Mouse (Mus musculus): Measurements from ENCODE around the gene Smarcd1.
"Not testable (repeated sequence)": the region's sequence is repeated elsewhere in the genome, so short reads cannot be mapped to it uniquely, and the experiment has no call there.

Gene Smarcd1

DNA sequence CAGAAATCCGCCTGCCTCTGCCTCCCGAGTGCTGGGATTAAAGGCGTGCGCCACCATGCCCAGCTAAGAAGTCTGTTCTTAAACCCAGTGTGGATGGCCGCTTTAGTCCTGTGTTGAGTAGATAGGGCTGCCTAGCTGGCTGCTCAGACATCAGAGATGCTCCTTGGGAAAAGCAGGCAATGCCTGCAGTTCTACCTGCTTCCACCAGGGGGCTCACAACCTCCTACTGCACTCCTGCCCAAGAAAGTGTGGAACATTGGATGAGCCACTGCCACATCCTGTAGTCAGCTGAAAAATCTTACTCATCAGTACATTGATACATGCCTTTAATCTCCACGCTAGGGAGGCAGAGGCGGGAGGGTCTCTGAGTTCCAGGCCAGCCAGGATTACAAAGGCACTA, 12.9 kb downstream of the Smarcd1 start:
- peak; percentile 68 for DNase-seq (ENCODE audit: low spot score)

DNA sequence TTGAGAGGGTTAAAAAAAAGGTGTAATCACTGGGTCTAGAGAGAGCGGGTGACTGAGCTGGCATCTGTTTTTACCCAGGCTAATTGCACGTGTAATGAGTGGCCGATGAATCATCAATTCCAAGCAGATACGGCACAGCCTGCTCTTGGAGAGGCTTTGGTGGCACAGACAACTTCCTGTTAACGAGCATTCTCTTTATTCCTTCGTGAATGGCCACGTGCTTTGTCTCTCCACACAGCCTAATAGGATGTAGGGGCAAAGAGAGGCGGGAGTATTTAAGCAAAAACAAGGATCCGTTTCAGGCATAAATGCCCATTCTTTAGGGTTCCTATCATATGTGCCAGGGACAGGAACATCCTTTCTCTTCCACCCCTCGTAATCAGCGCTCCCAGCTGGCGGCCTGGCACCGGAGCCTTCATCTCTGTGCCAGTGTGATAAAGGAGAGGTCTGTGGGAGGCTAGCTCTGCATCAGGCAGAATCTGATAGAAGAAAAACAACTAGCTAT, 13.5 kb downstream of the Smarcd1 start:
- peak; percentile 73 for DNase-seq (ENCODE audit: low spot score)

DNA sequence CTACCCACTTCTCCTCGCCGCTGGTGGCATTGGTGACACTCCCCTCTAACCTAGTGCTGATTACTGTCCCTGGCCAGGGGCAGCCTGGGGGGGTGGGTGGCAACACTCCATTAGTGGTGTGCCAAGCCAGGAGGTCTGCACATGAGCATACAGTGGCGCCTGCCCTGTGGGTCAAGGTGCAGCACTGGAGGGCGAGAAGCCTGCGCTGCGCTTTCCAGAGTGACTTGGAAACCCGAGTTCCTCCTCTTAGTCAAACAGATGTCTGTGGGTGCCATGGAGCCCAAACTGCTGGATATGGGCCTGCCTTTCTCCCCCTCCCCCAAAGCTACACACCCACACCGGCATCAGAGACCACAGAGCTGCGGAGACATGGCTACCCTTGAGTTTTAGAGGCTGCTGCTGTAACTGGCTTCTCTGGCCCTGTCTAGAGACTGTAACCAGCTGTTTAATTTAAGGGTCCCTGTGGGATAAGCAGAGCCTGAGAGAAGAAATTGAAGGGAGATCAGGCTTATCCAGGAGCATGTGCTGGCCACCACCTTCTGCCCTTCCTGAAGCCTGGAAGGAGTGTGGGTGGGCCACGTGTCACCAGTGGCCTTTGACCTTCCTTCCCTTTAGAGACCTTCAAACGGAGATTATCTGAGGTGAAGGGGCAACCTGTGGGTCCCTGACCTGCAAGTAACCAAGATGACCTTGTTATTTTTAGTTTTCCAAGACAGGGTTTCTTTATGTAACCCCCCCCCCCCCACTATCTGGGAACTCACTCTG, 14.2 kb downstream of the Smarcd1 start:
- no peak for DNase-seq (ENCODE audit: low spot score)

DNA sequence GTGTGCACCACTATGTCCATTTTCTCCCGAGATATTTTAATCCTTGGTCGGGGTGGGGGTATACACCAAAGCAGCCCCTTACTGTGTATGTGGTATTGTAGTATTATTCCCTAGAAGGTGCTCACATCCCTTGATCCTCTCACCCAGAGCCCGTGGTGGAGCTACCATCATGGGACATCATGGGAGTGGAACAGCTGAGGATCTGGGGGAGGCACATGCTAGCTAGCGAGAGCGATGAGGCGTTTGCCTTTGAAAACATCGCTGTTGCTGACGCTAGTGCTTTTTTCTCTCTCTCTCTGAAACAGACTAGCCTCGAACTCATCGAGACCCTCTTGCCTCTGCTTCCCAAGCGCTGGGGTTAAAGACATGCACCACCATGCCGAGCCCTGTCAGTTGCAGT, 14.9 kb downstream of the Smarcd1 start:
- no peak for DNase-seq (ENCODE audit: low spot score)

DNA sequence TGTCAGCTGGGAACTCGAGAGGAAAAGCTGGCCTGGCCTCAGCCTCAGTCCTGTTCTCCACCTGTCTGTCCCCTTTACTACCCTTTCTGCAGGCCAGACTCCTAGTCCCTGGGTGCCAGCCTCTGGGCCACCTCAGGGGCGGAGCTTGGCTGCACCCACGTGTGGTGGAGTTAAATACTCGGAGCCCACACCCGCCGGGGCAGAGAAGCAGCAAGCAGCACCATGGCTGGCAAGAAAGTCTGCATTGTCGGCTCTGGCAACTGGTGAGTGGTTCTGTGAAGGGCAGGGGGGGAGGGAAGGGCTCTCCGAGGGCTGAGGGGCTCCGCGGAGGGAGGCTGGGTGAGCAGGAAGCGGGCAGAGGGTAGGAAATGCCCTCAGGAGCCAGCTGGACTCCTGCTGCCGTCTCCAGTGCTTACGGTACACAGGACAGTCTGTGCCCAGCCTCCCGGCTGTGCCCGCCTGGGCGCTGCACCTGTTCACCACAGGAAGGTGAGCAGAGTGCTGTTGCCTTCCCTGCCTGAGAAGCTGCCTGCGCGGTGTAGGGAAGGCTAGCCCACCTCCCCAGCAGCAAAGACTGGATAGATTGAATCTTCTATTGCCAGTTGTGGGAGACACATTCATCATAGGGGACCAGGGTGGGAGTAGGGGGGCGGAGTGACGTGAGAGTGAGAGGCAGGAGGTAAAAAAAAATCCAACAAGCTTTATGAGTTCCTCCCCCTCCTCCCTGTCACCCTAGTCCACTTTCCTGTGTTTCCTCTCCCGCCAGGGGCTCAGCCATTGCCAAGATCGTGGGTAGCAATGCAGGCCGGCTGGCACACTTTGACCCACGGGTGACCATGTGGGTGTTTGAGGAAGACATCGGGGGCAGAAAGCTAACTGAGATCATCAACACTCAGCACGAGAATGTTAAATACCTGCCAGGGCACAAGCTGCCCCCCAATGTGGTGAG, 15.7 kb downstream of the Smarcd1 start, which contains the start of gene Gpd1:
Gpd1 (plus strand) TSS at position 130 of the 949 bp plus-strand sequence.
- DNase-seq (ENCODE audit: low spot score), result no peak

DNA sequence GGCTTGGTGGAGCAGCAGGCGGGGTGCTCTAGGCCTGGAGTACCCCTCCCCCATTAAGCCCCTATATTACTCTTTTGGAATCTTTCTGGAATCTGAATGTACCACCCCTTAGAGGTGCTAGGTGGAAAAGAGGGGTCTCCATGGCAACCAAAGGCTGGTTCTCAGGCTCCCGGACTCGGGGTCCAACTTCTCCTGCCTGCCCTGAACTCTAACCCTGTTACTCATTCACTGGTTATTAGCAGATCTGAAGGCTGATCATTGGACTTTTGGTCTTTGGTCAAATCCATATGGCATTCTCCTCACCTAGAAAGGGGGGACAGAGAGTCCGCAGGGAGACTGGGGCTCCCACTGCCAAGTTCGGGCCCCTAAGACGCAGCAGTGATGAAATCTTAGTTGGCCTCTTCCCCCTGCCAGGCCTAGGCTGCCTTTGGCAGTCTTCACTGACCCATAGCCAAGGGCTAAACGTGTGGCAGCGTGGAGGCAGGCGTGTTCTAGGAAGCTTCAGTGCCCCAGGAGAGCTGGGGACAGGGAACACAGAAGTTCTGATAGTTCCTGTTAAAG, 16.6 kb downstream of the Smarcd1 start:
- DNase-seq (ENCODE audit: low spot score), result no peak

DNA sequence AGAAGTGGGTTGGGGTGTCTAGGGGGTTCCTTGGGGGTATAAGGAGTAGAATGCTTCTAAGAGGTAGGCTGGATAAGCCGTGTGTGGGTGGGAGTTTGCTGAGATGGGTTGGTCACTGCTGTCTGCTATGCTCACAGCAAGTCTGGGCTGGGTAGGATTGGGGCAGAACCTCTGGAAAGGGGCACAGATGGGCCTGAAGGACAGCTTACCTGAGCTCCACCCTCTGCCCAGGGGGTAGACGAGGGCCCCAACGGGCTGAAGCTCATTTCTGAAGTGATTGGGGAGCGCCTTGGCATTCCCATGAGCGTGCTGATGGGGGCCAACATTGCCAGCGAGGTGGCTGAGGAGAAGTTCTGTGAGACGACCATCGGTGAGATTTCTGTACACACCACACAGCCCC, 17.9 kb downstream of the Smarcd1 start:
- no peak for DNase-seq (ENCODE audit: low spot score)

DNA sequence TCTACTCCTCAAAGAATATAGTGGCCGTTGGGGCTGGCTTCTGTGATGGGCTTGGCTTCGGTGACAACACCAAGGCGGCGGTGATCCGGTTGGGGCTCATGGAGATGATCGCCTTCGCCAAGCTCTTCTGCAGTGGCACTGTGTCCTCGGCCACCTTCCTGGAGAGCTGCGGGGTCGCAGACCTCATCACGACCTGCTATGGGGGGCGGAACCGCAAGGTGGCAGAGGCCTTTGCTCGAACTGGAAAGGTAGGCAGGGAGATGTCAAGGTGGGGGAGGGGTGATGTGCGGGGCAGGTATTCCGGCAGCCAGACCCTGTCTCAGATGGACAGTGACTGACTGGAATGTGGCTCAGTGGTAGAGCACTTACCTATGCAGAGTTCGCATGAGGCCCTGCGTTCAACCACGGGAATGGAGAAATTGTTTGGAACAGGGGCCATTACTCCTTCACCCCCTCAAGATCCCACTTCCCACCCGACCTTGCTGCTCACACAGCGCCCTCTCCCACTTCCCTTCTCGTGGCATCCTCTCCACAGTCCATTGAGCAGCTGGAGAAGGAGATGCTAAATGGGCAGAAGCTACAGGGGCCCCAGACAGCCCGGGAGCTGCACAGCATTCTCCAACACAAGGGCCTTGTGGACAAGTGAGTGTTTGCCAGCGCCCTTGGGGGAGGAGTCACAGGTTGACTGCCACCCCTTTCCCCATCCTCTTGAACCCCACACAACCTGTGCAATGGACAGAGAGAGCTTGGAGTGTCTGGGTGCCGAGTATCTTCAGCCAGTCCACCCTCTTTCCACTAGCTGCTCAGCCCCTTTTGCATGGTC, 20.2 kb downstream of the Smarcd1 start:
- DNase-seq (ENCODE audit: low spot score), result no peak

DNA sequence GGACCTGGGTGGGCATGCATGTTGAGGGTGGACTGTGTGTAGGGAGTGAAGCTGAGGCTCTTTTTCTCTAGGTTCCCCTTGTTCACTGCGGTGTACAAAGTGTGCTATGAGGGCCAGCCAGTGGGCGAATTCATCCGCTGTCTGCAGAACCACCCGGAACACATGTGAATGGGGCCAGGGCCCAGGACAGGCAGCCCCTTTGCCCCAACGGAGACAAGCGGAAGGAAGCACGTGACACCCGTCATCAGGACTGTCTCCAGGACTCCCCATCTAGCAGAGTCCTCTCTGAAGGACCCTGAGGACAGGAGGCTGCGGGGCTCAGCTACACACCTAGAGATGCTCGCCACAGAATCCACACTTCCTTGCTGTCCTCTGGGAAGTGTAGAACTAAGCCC, 21.2 kb downstream of the Smarcd1 start:
- no peak for DNase-seq (ENCODE audit: low spot score)

DNA sequence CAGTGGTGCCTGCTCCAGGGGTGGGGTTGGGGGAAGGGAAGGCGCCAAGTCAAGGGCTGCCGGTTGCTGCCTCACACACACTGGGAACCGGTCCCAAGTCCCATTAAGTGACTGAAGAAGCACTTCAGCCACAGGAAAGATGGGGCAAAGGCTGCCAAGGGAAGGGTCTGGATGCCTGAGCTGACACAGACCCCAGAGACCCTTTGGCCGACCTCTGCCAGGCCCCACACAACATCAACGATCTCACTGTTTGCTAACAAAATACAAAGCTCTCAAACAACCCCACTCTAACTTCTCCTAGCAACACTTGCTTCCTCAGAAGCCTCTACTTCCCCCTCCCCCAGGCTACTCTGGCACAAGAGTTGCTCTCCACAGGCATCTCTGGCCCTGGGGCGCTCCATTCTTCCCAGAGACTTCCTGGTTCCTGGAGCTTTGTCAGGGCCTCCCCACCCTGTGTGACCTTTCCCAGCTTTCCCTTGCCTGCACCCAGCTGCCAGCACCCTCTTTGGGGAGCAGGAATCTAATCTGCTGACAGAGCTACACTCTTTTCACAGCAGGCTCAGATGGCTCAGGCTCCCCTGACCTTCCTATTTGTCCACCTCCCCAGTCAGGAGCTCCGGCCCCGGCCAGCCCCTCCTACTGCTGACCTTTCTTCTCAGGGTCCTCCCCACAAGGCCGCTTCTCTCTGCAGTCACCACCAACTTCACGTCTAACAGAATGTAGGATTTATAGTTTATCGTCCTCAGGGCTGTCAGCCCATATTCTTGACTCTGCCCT, 21.8 kb downstream of the Smarcd1 start:
- peak; percentile 71 for DNase-seq (ENCODE audit: low spot score)

DNA sequence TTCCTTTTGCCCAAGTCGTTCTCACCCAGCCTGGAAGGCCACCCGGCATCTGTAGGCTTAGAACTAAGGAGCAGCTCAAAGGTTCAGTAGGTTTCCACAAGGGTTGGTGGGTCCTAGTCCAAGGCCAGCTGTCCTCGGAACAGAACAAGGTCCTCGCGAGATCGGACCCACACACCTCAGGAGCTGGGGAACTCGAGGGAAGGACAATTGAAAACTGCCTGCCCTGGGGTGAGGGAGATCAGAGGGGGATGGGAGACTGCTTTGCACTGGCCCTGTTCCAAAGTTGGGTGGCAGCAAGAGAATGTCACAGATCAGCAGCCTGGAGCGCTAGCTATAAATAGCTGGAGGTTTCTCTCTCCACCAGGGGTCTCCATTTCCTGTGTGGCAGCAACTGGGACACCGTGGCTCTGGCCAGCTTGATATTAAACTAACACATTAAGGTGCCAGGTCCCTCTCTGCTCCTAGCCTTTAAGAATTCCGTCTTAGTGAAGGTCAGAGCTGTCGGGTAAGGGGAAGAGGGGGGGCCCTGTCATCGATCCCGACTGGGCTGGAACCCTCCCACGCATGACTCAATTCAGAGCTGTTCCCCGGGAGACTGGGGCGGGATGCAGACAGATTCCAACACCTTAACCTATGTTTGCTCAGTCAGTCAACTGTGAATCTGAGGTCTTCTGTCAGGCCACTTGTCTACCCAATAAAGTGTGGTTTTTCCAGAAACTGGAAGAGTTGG, 22.5 kb downstream of the Smarcd1 start:
- peak; percentile 70 for DNase-seq (ENCODE audit: low spot score)

DNA sequence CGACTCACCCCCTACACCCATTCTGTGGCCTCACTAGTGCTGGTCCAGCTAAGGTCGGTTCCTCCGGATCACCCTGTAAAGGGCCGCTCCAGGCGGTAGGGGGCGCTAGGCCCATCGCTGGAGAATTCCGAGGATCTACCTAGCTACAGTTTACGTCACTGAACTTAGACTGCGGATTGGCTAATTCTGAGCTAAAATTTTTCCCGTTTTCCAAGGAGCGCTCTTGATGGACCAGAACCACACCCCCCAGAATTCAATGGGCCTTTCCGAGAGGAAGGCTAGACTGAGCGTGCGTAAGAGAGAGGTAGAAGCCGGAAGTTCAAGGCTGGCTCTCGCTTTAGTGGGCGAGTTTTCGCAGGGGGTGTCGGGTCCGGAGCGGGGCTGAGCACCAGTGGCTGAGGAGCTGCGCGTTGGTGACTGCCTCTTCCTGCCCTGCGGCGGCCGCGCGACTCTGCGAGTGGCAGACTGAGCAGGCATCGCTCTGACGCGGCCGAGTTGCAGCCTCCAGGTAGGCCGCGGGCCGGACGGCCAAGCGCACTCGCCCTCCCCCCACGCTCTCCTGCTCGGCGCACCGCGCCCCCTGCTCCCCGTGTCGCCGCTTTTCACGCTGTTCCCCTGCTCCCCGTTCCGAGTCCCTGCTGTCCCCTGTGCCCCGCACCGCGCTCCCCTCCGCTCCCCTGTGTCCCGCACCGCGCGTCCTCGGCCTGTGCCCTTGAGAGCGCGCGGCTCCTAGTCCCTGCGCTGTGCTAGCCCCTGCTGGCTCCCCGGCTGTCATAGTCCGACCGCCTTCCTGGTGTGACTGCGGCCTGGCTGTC, 23.6 kb downstream of the Smarcd1 start, which contains the start of gene Cox14:
Cox14 (plus strand) TSS at position 278 of the 815 bp plus-strand sequence.
- DNase-seq (ENCODE audit: low spot score), result peak; percentile 95

DNA sequence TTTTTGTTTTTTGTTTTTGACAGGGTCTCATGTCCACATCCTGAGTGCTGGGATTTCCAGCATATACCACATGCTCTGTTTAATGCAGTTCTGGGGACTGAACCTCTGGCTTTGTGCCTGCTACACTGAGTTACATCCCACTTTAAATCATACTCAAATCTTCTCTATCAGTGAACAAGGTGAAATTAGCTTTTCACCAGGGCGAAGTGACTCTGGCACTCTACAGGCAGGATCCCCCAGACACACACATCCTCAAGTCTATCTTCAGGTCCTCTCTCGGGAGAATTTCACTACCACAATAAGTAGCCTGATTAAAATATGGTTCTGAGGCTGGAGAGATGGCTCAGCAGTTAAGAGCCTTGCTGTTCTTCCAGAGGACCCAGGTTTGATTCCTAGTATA, 24.6 kb downstream of the Smarcd1 start:
- DNase-seq (ENCODE audit: low spot score), result no peak

DNA sequence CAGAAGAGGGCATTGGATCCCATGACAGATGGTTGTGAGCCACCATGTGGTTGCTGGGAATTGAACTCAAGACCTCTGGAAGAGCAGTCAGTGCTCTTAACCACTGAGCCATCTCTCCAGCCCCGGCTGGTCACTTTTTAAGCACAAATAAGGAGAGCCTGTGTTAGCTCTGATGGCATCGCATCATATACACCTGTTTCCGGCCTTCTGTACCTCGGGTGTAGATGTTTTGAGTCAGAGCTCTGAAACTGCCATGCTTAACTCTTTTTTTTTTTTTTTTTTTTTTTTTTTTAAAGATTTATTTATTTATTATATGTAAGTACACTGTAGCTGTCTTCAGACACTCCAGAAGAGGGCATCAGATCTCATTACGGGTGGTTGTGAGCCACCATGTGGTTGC, 25.1 kb downstream of the Smarcd1 start:
- DNase-seq (ENCODE audit: low spot score), result not testable (repeated sequence)

DNA sequence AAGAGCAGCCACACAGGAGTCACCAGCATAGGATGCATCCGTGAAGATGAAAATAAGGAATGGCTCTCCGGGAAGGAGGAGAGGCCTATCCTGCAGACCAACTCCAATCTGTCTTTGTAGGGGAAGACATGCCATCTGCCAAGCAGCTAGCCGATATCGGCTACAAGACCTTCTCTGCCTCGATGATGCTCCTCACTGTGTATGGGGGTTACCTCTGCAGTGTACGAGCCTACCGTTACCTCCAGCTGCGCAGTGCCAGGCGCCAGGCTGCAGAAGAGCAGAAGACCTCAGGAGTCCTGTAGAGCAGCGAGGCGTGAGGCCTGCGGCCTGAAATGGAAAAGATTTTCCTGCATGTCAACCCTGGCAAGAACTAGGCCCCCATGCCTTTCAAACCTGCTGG, 25.6 kb downstream of the Smarcd1 start:
- DNase-seq (ENCODE audit: low spot score), result no peak

DNA sequence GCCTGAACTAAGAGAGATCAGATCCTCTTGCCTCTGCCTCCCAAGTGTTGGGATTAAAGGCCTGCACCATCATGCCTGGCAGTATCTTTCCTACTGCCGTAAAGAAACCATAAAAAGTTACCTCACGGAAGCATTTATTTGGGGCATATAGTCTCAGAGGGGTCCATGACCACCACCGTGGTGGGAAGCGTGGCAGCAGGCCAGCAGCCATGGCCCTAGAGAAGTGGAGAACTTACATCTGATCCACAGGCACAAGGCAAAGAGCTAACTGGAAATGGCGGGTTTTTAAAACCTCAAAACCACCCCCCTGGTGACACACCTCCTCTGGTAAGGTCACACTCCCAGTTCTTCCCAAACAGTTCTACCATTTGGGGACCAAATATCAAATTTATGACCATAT, 26.3 kb downstream of the Smarcd1 start:
- no peak for DNase-seq (ENCODE audit: low spot score)

DNA sequence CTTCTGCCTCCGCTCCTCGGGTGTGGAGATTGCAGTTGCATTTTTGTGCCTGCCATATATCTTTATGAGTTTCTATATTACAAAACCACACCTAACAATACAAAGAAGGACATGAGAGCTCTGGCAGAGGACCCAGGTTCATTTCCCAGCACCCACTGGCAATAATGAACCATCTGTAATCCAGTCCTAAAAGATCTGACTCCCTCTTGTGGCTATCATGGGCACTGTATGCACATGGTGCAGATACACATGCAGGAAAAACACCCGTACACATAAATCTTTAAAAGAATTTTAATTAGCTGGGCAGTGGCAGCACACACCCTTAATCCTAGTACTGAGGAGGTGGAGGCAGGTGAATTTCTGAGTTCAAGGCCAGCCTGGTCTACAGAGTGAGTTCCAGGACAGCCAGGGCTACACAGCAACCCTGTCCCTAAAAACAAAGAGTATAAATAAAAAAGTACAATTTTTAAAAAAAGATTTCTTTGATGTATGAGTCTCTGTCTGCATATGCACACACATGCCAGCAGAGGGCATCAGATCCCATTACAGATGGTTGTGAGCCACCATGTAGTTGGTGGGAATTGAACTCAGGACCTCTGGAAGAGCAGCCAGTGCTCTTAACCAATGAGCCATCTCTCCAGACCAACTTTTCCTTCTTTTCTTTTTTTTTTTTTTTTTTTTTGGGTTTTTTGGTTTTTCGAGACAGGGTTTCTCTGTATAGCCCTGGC, 27.3 kb downstream of the Smarcd1 start:
- DNase-seq (ENCODE audit: low spot score), result no peak

DNA sequence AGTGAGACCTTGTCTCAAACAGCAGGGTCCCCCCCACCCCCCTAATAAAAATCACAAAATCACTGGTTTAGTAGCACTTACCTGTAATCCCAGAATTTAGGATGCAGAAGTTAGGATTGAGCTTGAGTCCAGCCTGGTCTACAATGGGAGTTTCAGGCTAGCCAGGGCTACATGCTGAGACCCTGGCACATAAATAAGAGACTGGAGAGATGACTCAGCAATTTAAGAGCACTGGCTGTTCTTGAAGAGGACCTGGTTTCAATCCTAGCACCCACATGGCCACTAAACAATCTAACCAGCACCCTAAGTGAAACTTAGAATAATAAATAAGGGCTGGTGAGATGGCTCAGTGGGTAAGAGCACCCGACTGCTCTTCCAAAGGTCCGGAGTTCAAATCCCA, 29.2 kb downstream of the Smarcd1 start:
- DNase-seq (ENCODE audit: low spot score), result no peak

DNA sequence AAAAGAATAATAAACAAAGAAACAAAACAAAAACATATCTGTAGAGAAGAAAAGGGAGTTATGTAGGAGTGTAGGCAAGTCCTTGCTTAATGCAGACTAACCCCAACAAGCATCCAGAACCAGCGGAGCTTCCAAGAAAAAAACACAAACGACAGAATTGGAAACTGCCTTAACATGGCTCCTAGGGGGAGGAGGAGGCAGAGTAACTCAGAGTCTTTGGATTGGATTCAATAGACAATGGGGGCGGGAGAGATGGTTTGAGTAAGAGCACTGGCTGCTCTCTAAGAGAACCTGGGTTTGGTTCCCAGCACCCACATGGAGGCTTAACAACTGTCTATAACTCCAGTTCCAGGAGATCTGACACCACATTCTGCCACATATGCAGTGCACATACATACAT, 29.7 kb downstream of the Smarcd1 start:
- no peak for DNase-seq (ENCODE audit: low spot score)
